Mouse (Mus musculus) left cerebral cortex, postnatal 4 days (tissue): ENCODE measurements around the gene Adcy3. TPM values are rescaled to one million over a fixed set of nuclear protein-coding genes. Genes with fewer than 3 reads are reported as not detected.

Experiments used
- DNase-seq: peaks from one replicate; pipeline ENCODE4 v3.0.0-alpha.2; 2022
- intact Hi-C: fragments of 180-260 bp; cut with DNase I; formaldehyde crosslinking; loops from one replicate; pipeline ENCODE4 v1.15.1; 2025
- total RNA-seq, 2 experiments: library from RNA; stranded (reverse); gene quantifications; 2 replicates each; pipeline ENCODE4 v1.2.3; 2021

Gene Adcy3
- total RNA-seq: 10 to 100 TPM; 42.4 to 43.0 TPM

DNA sequence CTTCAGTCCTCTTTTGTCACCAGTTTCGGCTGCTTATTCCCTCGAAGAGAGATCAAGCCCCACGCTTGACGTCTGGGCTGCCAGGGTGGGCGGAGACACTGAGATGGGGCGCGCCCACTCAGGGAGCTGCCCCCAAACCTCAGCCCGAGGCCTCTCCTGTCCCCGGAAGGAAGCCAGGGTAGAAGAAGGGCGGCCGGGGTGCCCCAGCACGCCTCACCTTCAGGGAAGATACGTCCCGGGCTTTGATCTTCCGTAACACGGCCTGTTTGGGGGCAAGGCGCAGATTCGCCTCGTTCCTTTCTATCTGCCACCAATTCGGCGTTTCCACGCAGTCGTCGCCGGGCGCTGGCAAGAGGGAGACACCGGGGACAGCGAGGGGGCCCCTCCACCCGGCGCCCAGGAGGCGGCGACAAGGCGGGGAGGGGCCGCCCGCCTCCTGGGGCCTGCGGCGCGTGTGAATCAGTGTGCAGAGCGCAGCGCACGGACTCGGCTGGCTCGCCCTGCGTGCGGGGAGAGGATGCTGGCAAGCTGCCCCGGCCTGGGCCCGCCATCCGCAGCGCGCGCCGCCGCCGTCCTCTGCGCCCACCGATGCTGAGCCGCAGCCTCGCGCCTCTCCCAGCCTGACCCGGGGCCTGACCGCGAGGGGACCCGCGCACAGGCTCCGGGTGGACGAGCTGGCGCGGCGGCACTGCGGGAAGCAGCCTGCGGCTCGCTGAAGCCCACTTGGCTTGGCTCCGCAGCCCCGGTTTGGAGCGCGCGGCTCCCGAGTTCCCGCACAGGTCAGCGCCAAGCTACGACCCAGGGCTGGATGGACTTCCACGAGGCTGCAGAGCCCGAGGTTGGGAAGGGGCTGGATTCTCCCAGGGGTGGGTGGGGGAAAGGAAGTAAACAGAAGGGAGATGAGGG lies at the start of gene Adcy3:
Gene Adcy3, plus strand, starts transcription at position 163 of the 906 bp plus-strand sequence.
- DNase-seq: peak; percentile 74
- intact Hi-C loops: no loop called here

GRCm38 (mm10) chr12:4083441-4083840 lies 49.5 kb upstream of the Adcy3 start:
- DNase-seq: no peak
- intact Hi-C loops: no loop called here

GRCm38 (mm10) chr12:4107383-4107782 lies 25.5 kb upstream of the Adcy3 start:
- peak; percentile 83 for DNase-seq
- intact Hi-C loops: loop anchor here (5.0 to 10.0 kb wide), 2 partner anchors 105 to 437 kb away; no protein-coding TSS in a partner anchor

DNA sequence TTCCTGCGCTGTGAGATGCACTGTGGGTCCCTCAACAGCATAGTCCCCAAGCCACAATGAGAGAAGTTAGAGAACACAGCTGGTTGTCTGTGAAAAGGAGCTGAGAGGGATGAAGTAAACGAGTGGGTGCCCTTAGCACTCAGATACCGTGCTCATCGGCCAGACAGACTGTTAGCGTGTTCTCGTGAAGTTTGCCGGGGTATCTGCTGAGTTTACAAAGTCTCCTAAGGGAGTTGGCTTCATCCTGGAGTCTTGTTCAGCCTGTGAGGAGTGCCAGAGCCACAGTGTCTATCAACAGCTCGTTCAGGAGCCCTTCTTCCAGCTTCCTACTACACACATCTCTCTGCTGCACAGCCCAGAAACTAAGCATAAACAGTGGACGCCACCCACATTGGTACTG lies 16.8 kb upstream of the Adcy3 start:
- no peak for DNase-seq
- intact Hi-C loops: no loop called here

DNA sequence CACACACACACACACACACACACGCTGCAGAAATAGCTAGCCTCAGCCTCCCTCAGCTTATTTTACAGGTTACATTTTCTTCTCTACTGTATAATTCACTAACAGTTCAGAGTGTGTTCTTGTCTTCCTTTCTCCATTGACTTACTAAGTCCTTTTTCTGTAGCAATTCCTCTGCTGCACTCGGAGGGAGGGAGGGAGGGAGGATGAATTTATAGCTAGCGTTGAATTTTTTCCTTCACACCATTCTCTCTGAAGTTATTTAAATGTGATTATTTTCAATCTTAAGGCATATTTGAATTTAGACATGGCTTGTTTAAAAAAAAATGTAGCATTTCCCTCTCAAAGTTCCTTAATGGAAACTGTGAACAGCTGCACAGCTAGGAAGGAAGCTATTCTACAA lies 15.8 kb upstream of the Adcy3 start:
- intact Hi-C loops: no loop called here
- DNase-seq: no peak

DNA sequence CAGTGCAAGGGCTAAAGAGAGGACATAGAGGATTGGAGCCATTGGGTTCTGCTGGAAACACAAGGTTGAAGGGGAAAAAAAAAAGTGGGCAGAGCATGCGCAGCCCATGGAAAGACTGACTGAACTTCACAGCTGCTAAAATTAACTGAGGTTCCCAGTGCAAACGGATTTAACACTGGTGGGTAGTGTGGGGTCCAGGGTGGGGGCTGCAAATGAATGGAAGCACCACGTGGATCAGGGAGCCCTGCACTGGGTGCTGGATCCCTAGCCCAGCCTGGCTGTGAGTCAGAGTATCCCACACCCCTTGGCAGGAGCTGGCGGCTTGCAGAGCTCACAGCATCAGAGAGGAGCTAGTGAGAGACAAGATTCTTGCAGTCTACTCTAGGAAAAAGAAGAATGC lies 15.3 kb upstream of the Adcy3 start:
- no peak for DNase-seq
- intact Hi-C loops: no loop called here

GRCm38 (mm10) chr12:4127346-4127745 lies 5.6 kb upstream of the Adcy3 start:
- DNase-seq: no peak
- intact Hi-C loops: no loop called here

DNA sequence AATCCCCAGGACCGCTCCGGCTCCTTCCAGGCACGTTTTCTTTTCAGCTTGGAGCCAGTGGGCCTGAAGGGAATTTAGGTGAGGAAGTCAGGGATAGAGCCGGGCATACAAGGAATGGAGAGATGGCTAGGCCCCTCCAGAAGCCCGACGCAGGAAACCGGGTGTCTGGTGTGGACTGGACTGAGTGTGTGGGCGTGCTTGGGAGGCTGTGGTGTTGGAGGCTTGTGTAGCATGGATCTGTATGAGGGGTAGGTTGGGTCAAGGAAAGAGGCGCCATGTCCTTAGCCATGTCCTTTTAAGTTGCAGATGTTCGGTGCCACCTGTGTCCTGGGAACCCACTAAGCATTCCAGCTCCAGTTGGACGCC lies 927 bp downstream of the Adcy3 start:
- intact Hi-C loops: no loop called here
- DNase-seq: no peak

DNA sequence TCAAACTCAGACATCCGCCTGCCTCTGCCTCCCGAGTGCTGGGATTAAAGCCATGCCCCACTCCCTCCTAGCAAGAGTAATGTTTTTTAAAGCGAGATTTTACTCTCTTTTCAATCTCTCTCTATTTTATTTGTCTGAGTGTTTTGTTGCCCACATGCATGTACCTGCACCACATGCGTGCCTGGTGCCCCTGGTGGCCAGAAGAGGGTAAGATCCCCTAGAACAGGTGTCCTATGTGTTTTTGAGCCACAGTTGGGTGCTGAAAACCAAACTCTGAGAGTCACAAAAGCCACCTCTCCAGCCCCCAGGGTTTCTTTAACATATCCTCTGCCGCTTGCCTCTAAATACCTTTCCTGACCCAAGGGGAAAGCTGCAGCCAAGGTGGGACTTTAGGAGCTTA lies 10.3 kb downstream of the Adcy3 start:
- DNase-seq: no peak
- intact Hi-C loops: no loop called here

DNA sequence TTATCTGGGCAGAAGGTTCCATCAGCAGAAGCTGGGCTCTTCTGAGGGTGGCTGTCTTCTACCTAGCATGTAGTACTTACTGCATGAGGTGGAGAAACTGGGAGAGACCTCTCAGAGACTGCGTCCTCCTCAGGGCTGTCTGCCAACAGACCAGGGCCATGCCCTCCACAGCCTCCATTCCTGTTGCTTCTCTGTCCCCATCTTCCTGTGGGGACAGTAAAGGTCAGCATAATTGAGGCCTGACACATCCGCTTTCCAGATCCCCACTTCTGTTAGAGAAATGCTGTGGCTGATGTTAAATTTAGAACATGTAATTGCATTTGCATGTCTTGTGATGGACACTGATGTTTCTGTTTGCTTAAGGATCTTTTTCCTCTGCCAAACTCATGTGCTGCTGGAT lies 18.0 kb downstream of the Adcy3 start:
- intact Hi-C loops: no loop called here

GRCm38 (mm10) chr12:4151969-4152368 lies 19.1 kb downstream of the Adcy3 start:
- intact Hi-C loops: no loop called here
- no peak for DNase-seq

More for the DNA sequence above, 18.0 kb downstream of the Adcy3 start:
- no peak for DNase-seq

DNA sequence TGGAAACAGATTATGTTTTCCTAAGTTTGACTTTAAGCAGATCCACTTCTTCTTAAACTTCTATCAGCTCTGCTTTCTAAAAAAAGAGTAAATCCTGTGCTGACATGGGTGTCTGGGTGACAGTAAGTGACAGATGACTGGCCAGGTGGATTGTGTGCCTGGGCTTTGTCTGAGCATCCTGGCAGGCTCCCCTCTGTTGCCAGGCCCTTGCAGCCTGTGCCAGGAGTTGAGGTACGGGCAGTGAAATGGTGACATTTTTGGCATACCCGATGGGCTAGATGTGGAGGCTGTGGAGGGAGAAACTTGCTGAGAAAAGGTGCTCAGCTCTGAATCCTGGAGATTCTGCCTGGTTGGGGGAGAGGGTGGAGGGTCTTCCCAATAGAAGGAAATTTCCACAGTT lies 24.6 kb downstream of the Adcy3 start:
- intact Hi-C loops: no loop called here
- DNase-seq: no peak

DNA sequence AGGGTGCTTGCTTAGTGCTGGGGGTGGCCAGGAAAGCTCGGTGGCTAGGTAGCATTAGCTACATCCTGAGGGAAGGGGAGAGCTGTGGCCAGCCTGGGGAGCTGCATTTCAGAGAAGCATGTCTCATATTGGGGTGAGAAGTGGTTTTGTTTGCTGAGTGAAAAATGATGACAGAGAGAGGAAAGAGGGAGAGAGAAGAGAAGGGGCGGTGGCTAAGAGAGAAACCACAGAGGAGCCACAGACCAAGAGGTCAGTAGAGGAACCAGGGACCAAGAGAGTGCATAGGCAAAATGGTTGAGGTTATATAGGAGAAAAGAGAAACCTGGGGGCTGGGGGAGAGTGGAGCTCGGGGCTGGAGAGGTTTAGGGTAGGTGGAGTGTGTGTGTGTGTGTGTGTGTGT lies 25.3 kb downstream of the Adcy3 start:
- intact Hi-C loops: no loop called here

GRCm38 (mm10) chr12:4158868-4159632 lies 26.1 kb downstream of the Adcy3 start:
- no peak for DNase-seq
- intact Hi-C loops: no loop called here

More for the DNA sequence above, 25.3 kb downstream of the Adcy3 start:
- DNase-seq: no peak

- intact Hi-C loops: no loop called here
- DNase-seq: peak; percentile 23
Measured at GRCm38 (mm10) chr12:4160322-4160721, 27.4 kb downstream of the Adcy3 start.

DNA sequence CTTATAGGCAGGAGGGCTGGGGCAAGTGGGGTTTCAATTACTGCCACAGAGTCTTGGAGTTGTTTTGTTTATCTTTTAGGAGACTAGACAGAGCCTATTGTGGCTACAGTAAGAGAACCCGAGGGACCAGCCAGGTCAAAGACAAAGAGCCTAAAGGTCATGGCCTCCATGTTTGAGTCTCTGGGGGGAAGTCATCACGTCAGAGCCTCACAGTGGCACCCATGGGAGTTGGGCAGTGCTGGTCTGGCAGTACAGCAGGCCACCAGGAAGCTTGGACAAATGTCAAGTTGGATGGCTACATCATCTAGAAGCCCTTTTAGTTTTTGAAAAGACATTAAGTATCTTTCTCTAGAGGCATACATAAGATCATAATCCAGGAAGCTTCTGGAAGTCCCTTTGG lies 30.0 kb downstream of the Adcy3 start:
- no peak for DNase-seq
- intact Hi-C loops: no loop called here

DNA sequence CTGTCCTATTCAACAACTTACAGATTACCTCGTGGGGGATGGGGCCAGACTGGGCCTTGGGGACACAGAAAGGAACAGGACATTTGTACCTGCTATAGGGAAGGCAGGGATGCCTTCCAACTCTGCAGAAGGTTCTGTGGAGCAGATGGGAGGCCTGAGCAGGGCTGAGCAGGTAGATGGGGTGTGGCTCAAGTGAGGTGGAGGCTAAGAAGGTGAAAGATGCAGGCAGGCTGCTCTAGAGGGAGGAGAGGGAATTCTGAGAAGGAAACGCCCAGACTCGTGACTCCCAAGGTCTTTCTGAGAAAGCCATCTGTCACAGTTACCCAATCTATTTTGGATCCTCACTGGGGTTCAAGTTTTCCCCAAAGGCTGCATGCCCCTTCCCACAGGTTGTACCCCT lies 34.1 kb downstream of the Adcy3 start:
- DNase-seq: no peak
- intact Hi-C loops: no loop called here

DNA sequence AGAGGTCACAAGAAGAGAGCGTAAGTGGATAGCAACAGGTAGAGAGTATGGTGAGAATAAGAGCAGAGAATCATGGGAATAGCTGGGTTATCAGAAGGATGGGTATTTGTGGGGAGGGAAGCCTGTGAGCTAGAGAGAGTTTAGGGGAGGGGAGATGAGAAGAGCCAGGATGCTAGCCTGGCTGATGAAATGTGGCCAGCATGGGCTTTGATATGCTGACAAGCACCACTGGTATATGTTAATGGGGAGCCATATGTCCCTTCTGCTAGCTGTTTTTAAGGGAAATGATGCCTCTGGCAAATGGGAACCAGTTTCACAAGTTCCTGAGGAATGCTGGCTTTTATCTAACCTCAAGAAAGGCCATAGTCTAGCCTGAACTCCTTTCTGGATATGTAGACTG lies 36.2 kb downstream of the Adcy3 start:
- intact Hi-C loops: no loop called here
- no peak for DNase-seq

- peak; percentile 70 for DNase-seq
- intact Hi-C loops: no loop called here
Measured at GRCm38 (mm10) chr12:4169622-4170021, 36.7 kb downstream of the Adcy3 start.

GRCm38 (mm10) chr12:4173108-4173790 lies 40.3 kb downstream of the Adcy3 start:
- DNase-seq: no peak
- intact Hi-C loops: no loop called here

- intact Hi-C loops: no loop called here
- DNase-seq: peak; percentile 62
Measured at GRCm38 (mm10) chr12:4178839-4179238, 45.9 kb downstream of the Adcy3 start.
